Mouse (Mus musculus) kidney, postnatal 0 days (tissue): Measurements from ENCODE around the gene Gramd2. TPM values are rescaled to one million over a fixed set of nuclear protein-coding genes. Genes with fewer than 3 reads are reported as not detected.
A peak's percentile ranks its signal among the peaks of the same experiment; 100 is the strongest.

Source experiments
- ATAC-seq: fragments of 200-750 bp; cut with Nextera tagmentation; replicated peaks from 2 replicates; pipeline ENCODE4 v1.8.0; 2017; ENCODE audit warnings: low read depth, moderate number of reproducible peaks, moderate TSS enrichment, moderate library complexity; ENCODE audit not compliant: low FRiP score
- DNase-seq: peaks from one replicate; pipeline ENCODE4 v3.0.0-alpha.2; 2016; ENCODE audit warnings: low spot score
- H3K27ac ChIP-seq: fragments of 300-500 bp; sonication (generic); 2 replicates; pipeline ENCODE4 v1.5.1; 2014; ENCODE audit warnings: mild to moderate bottlenecking
- H3K27me3 ChIP-seq: fragments of 300-500 bp; sonication (generic); 2 replicates; pipeline ENCODE4 v1.6.1; 2014; ENCODE audit warnings: low read length, mixed read lengths; ENCODE audit not compliant: insufficient read depth
- H3K36me3 ChIP-seq: fragments of 300-500 bp; sonication (generic); 2 replicates; pipeline ENCODE4 v1.6.1; 2014; ENCODE audit warnings: low read length, mixed read lengths; ENCODE audit not compliant: insufficient read depth
- H3K4me1 ChIP-seq: fragments of 300-500 bp; sonication (generic); replicated peaks from 2 replicates; pipeline ENCODE4 v1.6.1; 2014; ENCODE audit warnings: antibody characterized with exemption, low read length, mixed read lengths; ENCODE audit not compliant: insufficient read depth
- H3K4me2 ChIP-seq: fragments of 300-500 bp; sonication (generic); 2 replicates; pipeline ENCODE4 v1.6.1; 2014; ENCODE audit warnings: mild to moderate bottlenecking, low read length, moderate library complexity, mixed read lengths
- H3K4me3 ChIP-seq: fragments of 300-500 bp; sonication (generic); replicated peaks from 2 replicates; pipeline ENCODE4 v1.5.1; 2014; ENCODE audit warnings: low read depth, low read length
- H3K9ac ChIP-seq: fragments of 300-500 bp; sonication (generic); 2 replicates; pipeline ENCODE4 v1.6.1; 2014; ENCODE audit warnings: low read depth, low read length
- H3K9me3 ChIP-seq: fragments of 300-500 bp; sonication (generic); replicated peaks from 2 replicates; pipeline ENCODE4 v1.6.1; 2016; ENCODE audit warnings: low read length, inconsistent platforms, mixed read lengths
- CTCF ChIP-seq: IDR thresholded peaks from 2 replicates; pipeline ENCODE4 v1.5.1; 2016; ENCODE audit warnings: antibody characterized with exemption, low read depth, mild to moderate bottlenecking, moderate library complexity
- WGBS: fragments of 180-500 bp; shearing (Covaris S2); extraction: QIAGEN DNeasy Blood & Tissue Kit; methylation state at CpG from one replicate; pipeline ENCODE4 v1.1.7; 2014; 5-methylcytosine and 5-hydroxymethylcytosine counted together
- polyA plus RNA-seq: library from polyadenylated mRNA; unstranded; fragments of >200 nt; fragmentation: Nextera tagmentation; extraction: Ambion mirVana; gene quantifications from 2 replicates; pipeline ENCODE4 v1.2.1, GENCODE M21; 2015

Gramd2 gene
- polyA plus RNA-seq, 1 experiment from 2014 or later = 1.4 TPM

DNA sequence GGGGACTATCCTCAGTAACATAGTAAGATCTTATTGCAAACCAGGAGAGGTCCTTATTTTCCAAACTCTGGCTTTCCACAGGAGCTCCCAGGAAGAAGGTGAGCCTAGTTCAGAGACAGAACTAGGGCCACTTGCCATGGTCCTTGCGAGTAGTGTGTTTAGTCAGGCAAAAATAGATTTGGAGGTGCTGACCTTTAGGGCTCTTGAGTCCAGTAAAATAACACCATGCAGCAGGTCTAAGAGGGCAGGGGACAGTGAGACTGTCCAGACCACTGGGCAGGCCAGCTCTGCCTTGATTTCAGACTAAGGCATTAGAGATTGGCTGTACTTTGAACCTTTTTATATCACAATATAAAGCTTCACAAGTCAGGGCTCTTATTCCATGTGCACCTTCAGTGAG, 13.1 kb upstream of the Gramd2 start:
- no peak overlapping the region for H3K9ac ChIP-seq
- no peak overlapping the region for H3K27ac ChIP-seq
- H3K9me3 ChIP-seq = no peaks in the 10 kb centered on the region
- peaks cover 7% of the 10 kb centered on the region; the same call in 1 of the 2 replicates for H3K4me1 ChIP-seq
- no peak overlapping the region for H3K4me2 ChIP-seq
- no peaks in the 10 kb centered on the region for H3K27me3 ChIP-seq
- 76% methylated on average over 1 of the region's 1 CpGs for WGBS
- ATAC-seq (no peak), DNase-seq (no peak)
- no peak overlapping the region for H3K4me3 ChIP-seq
- TF ChIP-seq CTCF = no peak
- peaks cover 63% of the 10 kb centered on the region for H3K36me3 ChIP-seq

DNA sequence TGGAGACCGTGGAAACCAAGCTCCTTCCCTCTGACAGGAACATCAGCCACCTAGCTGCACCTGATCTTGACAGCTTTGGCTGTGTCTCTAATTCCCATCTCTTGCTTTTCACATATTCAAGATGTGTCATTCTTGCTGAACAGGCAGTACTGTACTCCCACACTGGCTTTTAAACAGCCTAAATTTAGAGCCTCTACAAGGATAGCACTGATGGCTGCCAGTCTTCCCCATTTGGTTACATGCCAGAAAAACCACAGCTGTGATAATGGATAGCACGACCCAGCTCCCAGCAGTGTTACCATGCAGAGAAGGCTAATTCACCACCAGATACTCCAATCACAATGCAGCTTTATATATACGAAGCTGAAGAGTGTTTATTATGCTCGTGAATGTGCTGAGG, 12.7 kb upstream of the Gramd2 start:
- no peak for TF ChIP-seq CTCF
- DNase-seq = no peak
- no peak overlapping the region for H3K4me3 ChIP-seq

DNA sequence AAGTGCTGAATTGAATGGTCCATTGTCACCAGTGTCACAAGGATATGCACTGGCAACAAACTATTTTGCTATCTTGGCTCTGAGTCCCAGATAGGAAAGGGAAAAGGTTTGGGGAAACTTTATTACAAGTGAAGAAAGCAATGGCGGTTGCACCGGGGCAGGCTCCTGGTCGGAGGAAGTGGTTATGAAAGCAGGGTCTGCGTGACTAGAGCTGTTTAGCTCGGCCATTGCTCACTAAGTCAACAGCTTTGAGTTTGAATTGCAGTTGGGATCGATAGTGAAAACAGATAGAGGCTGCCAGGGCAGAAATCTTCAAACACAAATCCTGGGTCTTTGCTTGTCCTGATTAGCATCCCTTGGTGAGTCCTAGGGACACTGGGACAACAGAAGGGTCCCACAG, 12.0 kb upstream of the Gramd2 start:
- 0 out of 2 replicates have a peak, but pooled peaks cover 5% of the 10 kb centered on the region for H3K4me1 ChIP-seq
- H3K9me3 ChIP-seq = no peaks in the 10 kb centered on the region
- 90% methylated on average over 6 of the region's 6 CpGs for WGBS
- H3K9ac ChIP-seq = no peak overlapping the region
- no peak overlapping the region for H3K4me3 ChIP-seq
- ATAC-seq (no peak), DNase-seq (no peak)
- H3K27ac ChIP-seq = no peak overlapping the region
- no peaks in the 10 kb centered on the region for H3K27me3 ChIP-seq
- H3K4me2 ChIP-seq = no peak overlapping the region
- no peak for TF ChIP-seq CTCF
- peaks cover 73% of the 10 kb centered on the region for H3K36me3 ChIP-seq

More for the DNA sequence above, 12.7 kb upstream of the Gramd2 start:
- no peak overlapping the region for H3K27ac ChIP-seq
- 82% methylated on average over 4 of the region's 4 CpGs for WGBS
- no peaks in the 10 kb centered on the region for H3K9me3 ChIP-seq
- H3K36me3 ChIP-seq = peaks cover 68% of the 10 kb centered on the region
- no peak overlapping the region for H3K4me2 ChIP-seq
- no peak overlapping the region for H3K9ac ChIP-seq
- H3K27me3 ChIP-seq = no peaks in the 10 kb centered on the region
- ATAC-seq = no peak
- H3K4me1 ChIP-seq = 0 out of 2 replicates have a peak, but pooled peaks cover 5% of the 10 kb centered on the region

DNA sequence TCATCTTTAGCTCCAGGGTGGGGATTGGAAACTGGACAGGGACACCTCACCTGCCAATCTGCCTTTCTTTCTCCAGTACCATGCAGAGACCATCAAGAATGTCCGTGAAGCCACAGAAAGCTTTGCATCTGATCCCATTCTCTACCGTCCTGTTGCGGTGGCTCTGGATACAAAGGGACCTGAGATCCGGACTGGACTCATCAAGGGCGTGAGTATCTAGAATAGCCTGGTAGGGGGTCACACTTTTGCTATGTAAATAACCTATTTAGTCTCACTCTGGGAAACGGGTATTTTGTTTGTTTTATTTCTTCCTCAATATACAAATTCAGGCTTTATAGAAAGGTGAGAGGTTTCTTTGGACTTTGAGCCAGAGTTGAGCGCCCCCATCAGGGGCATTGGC, 11.5 kb upstream of the Gramd2 start:
- Histone ChIP-seq H3K27me3 (no peaks in the 10 kb centered on the region), H3K4me2 (no peak overlapping the region), H3K9ac (no peak overlapping the region), H3K36me3 (peaks cover 75% of the 10 kb centered on the region), H3K4me3 (no peak overlapping the region), H3K27ac (no peak overlapping the region), H3K4me1 (0 out of 2 replicates have a peak, but pooled peaks cover 5% of the 10 kb centered on the region), H3K9me3 (no peaks in the 10 kb centered on the region)
- 91% methylated on average over 7 of the region's 7 CpGs for WGBS
- ATAC-seq (no peak), DNase-seq (no peak)
- TF ChIP-seq CTCF = no peak

DNA sequence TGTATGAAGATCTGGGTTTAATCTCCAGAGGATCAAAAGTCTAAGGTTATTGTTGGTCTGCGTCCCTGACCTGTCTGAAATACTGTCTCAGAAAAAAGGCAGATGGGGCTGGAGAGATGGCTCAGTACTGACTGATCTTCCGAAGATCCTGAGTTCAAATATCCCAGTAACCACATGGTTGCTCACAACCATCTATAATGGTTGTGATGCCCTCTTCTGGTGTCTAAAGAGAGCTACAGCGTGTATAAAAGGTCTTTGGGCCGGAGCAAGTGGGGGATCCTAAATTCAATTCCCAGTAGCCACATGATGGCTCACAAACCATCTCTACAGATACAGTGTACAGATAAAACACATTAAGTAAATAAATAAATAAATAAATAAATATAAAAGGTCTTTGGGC, 10.8 kb upstream of the Gramd2 start:
- no peak overlapping the region for H3K9ac ChIP-seq
- TF ChIP-seq CTCF = peak; percentile 55
- H3K4me3 ChIP-seq = no peak overlapping the region
- H3K4me1 ChIP-seq = 0 out of 2 replicates have a peak, but pooled peaks cover 2% of the 10 kb centered on the region
- H3K9me3 ChIP-seq = no peaks in the 10 kb centered on the region
- no peaks in the 10 kb centered on the region for H3K27me3 ChIP-seq
- WGBS = 79% methylated on average over 4 of the region's 4 CpGs
- ATAC-seq = no peak
- peak; percentile 42 for DNase-seq
- H3K4me2 ChIP-seq = no peak overlapping the region
- peaks cover 78% of the 10 kb centered on the region for H3K36me3 ChIP-seq
- H3K27ac ChIP-seq = no peak overlapping the region

DNA sequence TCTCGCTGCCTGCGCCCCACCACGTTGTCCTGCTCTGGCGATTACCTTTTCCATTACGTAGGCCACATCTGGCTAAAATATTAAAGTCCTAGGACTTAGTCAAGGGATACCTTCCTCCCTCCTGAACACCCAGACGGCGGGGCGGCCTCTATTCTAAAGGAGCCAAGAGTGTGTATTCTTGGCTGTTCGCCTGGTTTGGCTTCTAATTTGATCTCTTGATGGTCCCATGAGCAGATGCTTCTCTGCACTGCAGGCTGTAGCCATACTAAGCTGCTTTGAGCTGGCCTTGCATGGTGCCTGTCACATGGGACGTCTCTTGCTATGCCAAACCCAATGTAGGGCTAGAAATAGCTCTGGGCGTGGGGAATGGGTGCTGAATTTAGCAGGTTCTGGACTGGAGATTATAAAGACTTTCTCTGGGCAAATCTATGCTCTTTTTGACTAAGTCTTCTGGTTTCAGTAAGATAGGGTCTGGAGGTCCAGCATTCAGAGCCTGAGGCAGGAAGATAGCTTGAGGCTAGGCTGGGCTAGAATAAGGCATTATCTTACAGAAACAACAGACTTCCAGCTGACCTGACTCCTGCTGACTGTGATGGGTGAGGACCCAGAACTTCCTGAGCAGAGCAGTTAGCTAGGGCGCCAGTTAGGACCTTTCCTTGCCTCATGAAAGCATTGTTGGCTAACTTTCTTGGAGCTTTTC, 7.6 kb upstream of the Gramd2 start:
- H3K9ac ChIP-seq = no peak overlapping the region
- WGBS = 90% methylated on average over 12 of the region's 12 CpGs
- ATAC-seq (no peak), DNase-seq (no peak)
- no peak overlapping the region for H3K4me3 ChIP-seq
- no peak overlapping the region for H3K4me2 ChIP-seq
- H3K27ac ChIP-seq = no peak overlapping the region
- no peaks in the 10 kb centered on the region for H3K9me3 ChIP-seq
- no peaks in the 10 kb centered on the region for H3K4me1 ChIP-seq
- peaks cover 83% of the 10 kb centered on the region for H3K36me3 ChIP-seq
- no peak for TF ChIP-seq CTCF
- H3K27me3 ChIP-seq = no peaks in the 10 kb centered on the region
